Mouse (Mus musculus) liver, embryonic 15.5 days (tissue): ENCODE measurements around the gene Esyt3. TPM values are rescaled to one million over a fixed set of nuclear protein-coding genes. Genes with fewer than 3 reads are reported as not detected.

Experiments used
- ATAC-seq: fragments of 200-750 bp; cut with Nextera tagmentation; 2 replicates; pipeline ENCODE4 v1.8.0; 2017; ENCODE audit warnings: moderate number of reproducible peaks, mild to moderate bottlenecking, moderate library complexity; ENCODE audit not compliant: insufficient read depth
- H3K27ac ChIP-seq: fragments of 300-500 bp; sonication (generic); replicated peaks from 2 replicates; pipeline ENCODE4 v1.5.1; 2015; ENCODE audit warnings: mild to moderate bottlenecking, inconsistent platforms
- H3K27me3 ChIP-seq: fragments of 300-500 bp; sonication (generic); 2 replicates; pipeline ENCODE4 v1.6.1; 2015; ENCODE audit warnings: mild to moderate bottlenecking, inconsistent platforms
- H3K36me3 ChIP-seq: fragments of 300-500 bp; sonication (generic); replicated peaks from 2 replicates; pipeline ENCODE4 v1.6.1; 2015; ENCODE audit warnings: moderate library complexity, mild to moderate bottlenecking, inconsistent platforms
- H3K4me1 ChIP-seq: fragments of 300-500 bp; sonication (generic); replicated peaks from 2 replicates; pipeline ENCODE4 v1.6.1; 2015; ENCODE audit warnings: inconsistent platforms
- H3K4me2 ChIP-seq: fragments of 300-500 bp; sonication (generic); 2 replicates; pipeline ENCODE4 v1.6.1; 2015; ENCODE audit warnings: moderate library complexity, mild to moderate bottlenecking, inconsistent platforms
- H3K4me3 ChIP-seq: fragments of 300-500 bp; sonication (generic); replicated peaks from 2 replicates; pipeline ENCODE4 v1.5.1; 2015; ENCODE audit warnings: mild to moderate bottlenecking, inconsistent platforms
- H3K9ac ChIP-seq: fragments of 300-500 bp; sonication (generic); 2 replicates; pipeline ENCODE4 v1.6.1; 2015; ENCODE audit warnings: moderate library complexity, mild to moderate bottlenecking, inconsistent platforms
- H3K9me3 ChIP-seq: fragments of 300-500 bp; sonication (generic); replicated peaks from 2 replicates; pipeline ENCODE4 v1.6.1; 2016; ENCODE audit warnings: inconsistent platforms
- WGBS: fragments of 180-500 bp; shearing (Covaris S2); methylation state at CpG from one replicate; pipeline ENCODE4 v1.1.7; 2015; ENCODE audit warnings: mixed read lengths; ENCODE audit not compliant: insufficient replicate concordance; 5-methylcytosine and 5-hydroxymethylcytosine counted together
- polyA plus RNA-seq: library from polyadenylated mRNA; unstranded; fragments of >200 nt; fragmentation: Nextera tagmentation; extraction: Ambion mirVana; gene quantifications from 2 replicates; pipeline ENCODE4 v1.2.1, GENCODE M21; 2015

Gene Esyt3
- polyA plus RNA-seq, 1 experiment from 2014 or later = 0.12 TPM

- WGBS = 54% methylated on average over 5 of the region's 5 CpGs
- no peak overlapping the region for H3K27ac ChIP-seq
- no peak for ATAC-seq
- H3K4me3 ChIP-seq = no peak overlapping the region
- no peaks in the 10 kb centered on the region for H3K36me3 ChIP-seq
- no peaks in the 10 kb centered on the region for H3K9me3 ChIP-seq
- no peaks in the 10 kb centered on the region for H3K27me3 ChIP-seq
- H3K4me2 ChIP-seq = no peak overlapping the region
- H3K9ac ChIP-seq = no peak overlapping the region
- H3K4me1 ChIP-seq = peaks cover 5% of the 10 kb centered on the region; the same call in 1 of the 2 replicates
These were observed 29.7 kb upstream of the Esyt3 start for GRCm38 (mm10) chr9:99388078-99388477.

GRCm38 (mm10) chr9:99382556-99382955 is 24.2 kb upstream of the Esyt3 start:
- Histone ChIP-seq H3K9ac (no peak overlapping the region), H3K4me1 (no peaks in the 10 kb centered on the region), H3K27me3 (no peaks in the 10 kb centered on the region; the same call in 1 of the 2 replicates), H3K36me3 (no peaks in the 10 kb centered on the region), H3K9me3 (no peaks in the 10 kb centered on the region), H3K27ac (no peak overlapping the region), H3K4me2 (no peak overlapping the region), H3K4me3 (no peak overlapping the region)
- 53% methylated on average over 9 of the region's 9 CpGs for WGBS
- no peak for ATAC-seq

- 37% methylated on average over 5 of the region's 5 CpGs for WGBS
- no peaks in the 10 kb centered on the region for H3K4me1 ChIP-seq
- no peak for ATAC-seq
These were observed 20.8 kb upstream of the Esyt3 start for GRCm38 (mm10) chr9:99379194-99379593.

GRCm38 (mm10) chr9:99376591-99377418 is 18.4 kb upstream of the Esyt3 start:
- Histone ChIP-seq H3K27ac (no peak overlapping the region), H3K9ac (no peak overlapping the region), H3K36me3 (no peaks in the 10 kb centered on the region), H3K27me3 (no peaks in the 10 kb centered on the region; the same call in 1 of the 2 replicates), H3K4me3 (no peak overlapping the region), H3K9me3 (no peaks in the 10 kb centered on the region), H3K4me1 (no peaks in the 10 kb centered on the region), H3K4me2 (no peak overlapping the region)
- 7% methylated on average over 14 of the region's 14 CpGs for WGBS
- ATAC-seq = no peak

More at GRCm38 (mm10) chr9:99379194-99379593, 20.8 kb upstream of the Esyt3 start:
- Histone ChIP-seq H3K4me3 (no peak overlapping the region), H3K36me3 (no peaks in the 10 kb centered on the region), H3K27me3 (no peaks in the 10 kb centered on the region; the same call in 1 of the 2 replicates), H3K4me2 (no peak overlapping the region), H3K9ac (no peak overlapping the region), H3K9me3 (no peaks in the 10 kb centered on the region), H3K27ac (no peak overlapping the region)

- no peaks in the 10 kb centered on the region for H3K9me3 ChIP-seq
- WGBS = 72% methylated on average over 7 of the region's 7 CpGs
- H3K27ac ChIP-seq = no peak overlapping the region
- no peak overlapping the region for H3K4me2 ChIP-seq
- H3K9ac ChIP-seq = no peak overlapping the region
- H3K4me3 ChIP-seq = no peak overlapping the region
- H3K27me3 ChIP-seq = peaks cover 3% of the 10 kb centered on the region; the same call in 1 of the 2 replicates
- no peaks in the 10 kb centered on the region for H3K4me1 ChIP-seq
- no peaks in the 10 kb centered on the region for H3K36me3 ChIP-seq
- no peak for ATAC-seq
These were observed 10.1 kb upstream of the Esyt3 start for GRCm38 (mm10) chr9:99368431-99368830.

GRCm38 (mm10) chr9:99365906-99366305 is 7.5 kb upstream of the Esyt3 start:
- H3K9ac ChIP-seq = no peak overlapping the region
- H3K36me3 ChIP-seq = no peaks in the 10 kb centered on the region
- ATAC-seq = no peak
- H3K4me3 ChIP-seq = no peak overlapping the region
- H3K4me2 ChIP-seq = no peak overlapping the region
- H3K27me3 ChIP-seq = peaks cover 10% of the 10 kb centered on the region; the same call in 1 of the 2 replicates
- 41% methylated on average over 3 of the region's 3 CpGs for WGBS
- no peak overlapping the region for H3K27ac ChIP-seq
- H3K9me3 ChIP-seq = no peaks in the 10 kb centered on the region
- H3K4me1 ChIP-seq = no peaks in the 10 kb centered on the region

GRCm38 (mm10) chr9:99363076-99363475 is 4.7 kb upstream of the Esyt3 start:
- Histone ChIP-seq H3K4me2 (no peak overlapping the region), H3K27me3 (peaks cover 30% of the 10 kb centered on the region), H3K9ac (no peak overlapping the region), H3K9me3 (no peaks in the 10 kb centered on the region), H3K4me1 (peaks cover under 1% of the 10 kb centered on the region; the same call in 1 of the 2 replicates), H3K36me3 (no peaks in the 10 kb centered on the region), H3K4me3 (no peak overlapping the region), H3K27ac (no peak overlapping the region)
- 49% methylated on average over 8 of the region's 8 CpGs for WGBS
- no peak for ATAC-seq

GRCm38 (mm10) chr9:99361946-99362345 is 3.6 kb upstream of the Esyt3 start:
- no peaks in the 10 kb centered on the region for H3K36me3 ChIP-seq
- no peaks in the 10 kb centered on the region for H3K9me3 ChIP-seq
- H3K4me1 ChIP-seq = peaks cover 6% of the 10 kb centered on the region
- no peak overlapping the region for H3K27ac ChIP-seq
- H3K4me2 ChIP-seq = no peak overlapping the region
- WGBS = 74% methylated on average over 9 of the region's 9 CpGs
- no peak overlapping the region for H3K9ac ChIP-seq
- peaks cover 41% of the 10 kb centered on the region for H3K27me3 ChIP-seq
- no peak for ATAC-seq
- no peak overlapping the region for H3K4me3 ChIP-seq

GRCm38 (mm10) chr9:99359012-99359411 is 655 bp upstream of the Esyt3 start:
- no peak overlapping the region for H3K4me3 ChIP-seq
- H3K27ac ChIP-seq = no peak overlapping the region
- no peaks in the 10 kb centered on the region for H3K36me3 ChIP-seq
- no peak for ATAC-seq
- WGBS = 65% methylated on average over 15 of the region's 15 CpGs
- H3K4me1 ChIP-seq = peaks cover 6% of the 10 kb centered on the region
- H3K27me3 ChIP-seq = peaks cover 65% of the 10 kb centered on the region
- no peak overlapping the region for H3K9ac ChIP-seq
- H3K9me3 ChIP-seq = no peaks in the 10 kb centered on the region
- H3K4me2 ChIP-seq = no peak overlapping the region

GRCm38 (mm10) chr9:99357561-99357920 is 816 bp downstream of the Esyt3 start:
- Histone ChIP-seq H3K36me3 (no peaks in the 10 kb centered on the region), H3K4me1 (peaks cover 6% of the 10 kb centered on the region), H3K4me2 (peak overlapping the region; percentile 65), H3K27me3 (peaks cover 65% of the 10 kb centered on the region), H3K27ac (no peak overlapping the region), H3K9me3 (no peaks in the 10 kb centered on the region), H3K4me3 (peak overlapping the region; percentile 35), H3K9ac (no peak overlapping the region)
- ATAC-seq = no peak
- 6% methylated on average over 19 of the region's 19 CpGs for WGBS

GRCm38 (mm10) chr9:99355971-99356370 is 2.4 kb downstream of the Esyt3 start:
- Histone ChIP-seq H3K36me3 (no peaks in the 10 kb centered on the region), H3K4me2 (no peak overlapping the region), H3K27ac (no peak overlapping the region), H3K4me3 (no peak overlapping the region), H3K4me1 (peaks cover 6% of the 10 kb centered on the region), H3K9ac (no peak overlapping the region), H3K9me3 (no peaks in the 10 kb centered on the region), H3K27me3 (peaks cover 57% of the 10 kb centered on the region)
- no peak for ATAC-seq
- 28% methylated on average over 5 of the region's 5 CpGs for WGBS
